Mouse (Mus musculus): ENCODE results near the gene Nit2. TPM values are rescaled to one million over a fixed set of nuclear protein-coding genes. Genes with fewer than 3 reads are reported as not detected.
"Not testable (repeated sequence)": the region's sequence is repeated elsewhere in the genome, so short reads cannot be mapped to it uniquely, and the experiment has no call there.

Gene Nit2
- polyA plus RNA-seq, 1 experiment from 2014 or later: 41.7 TPM

- peaks cover 33% of the 10 kb centered on the region for H3K36me3 ChIP-seq
- no peaks in the 10 kb centered on the region for H3K9me3 ChIP-seq
- no peaks in the 10 kb centered on the region for H3K27me3 ChIP-seq
- H3K27ac ChIP-seq (replicated peaks): no peak overlapping the region
- no peaks in the 10 kb centered on the region for H3K4me1 ChIP-seq
- H3K9ac ChIP-seq (replicated peaks): no peak overlapping the region
- no peak overlapping the region for H3K4me3 ChIP-seq
- WGBS: 89% methylated on average over 10 of the region's 10 CpGs
- ATAC-seq (ENCODE audit: low FRiP score, low read depth): no peak
- H3K4me2 ChIP-seq (replicated peaks): no peak overlapping the region
These were observed 10.5 kb upstream of the Nit2 start for GRCm38 (mm10) chr16:57177664-57178063.

- ATAC-seq (ENCODE audit: low FRiP score, low read depth): peak; percentile 60; the same call in 1 of the 2 replicates
- 76% methylated on average over 2 of the region's 2 CpGs for WGBS
- no peak overlapping the region for H3K27ac ChIP-seq (replicated peaks)
- H3K36me3 ChIP-seq: peaks cover 33% of the 10 kb centered on the region
- no peaks in the 10 kb centered on the region for H3K4me1 ChIP-seq
- H3K27me3 ChIP-seq: no peaks in the 10 kb centered on the region
- H3K4me3 ChIP-seq: no peak overlapping the region
- no peak overlapping the region for H3K4me2 ChIP-seq (replicated peaks)
- H3K9me3 ChIP-seq: no peaks in the 10 kb centered on the region
- no peak overlapping the region for H3K9ac ChIP-seq (replicated peaks)
These were observed 10.1 kb upstream of the Nit2 start for GRCm38 (mm10) chr16:57177254-57177653.

- ATAC-seq (ENCODE audit: low FRiP score, low read depth): no peak
- H3K4me1 ChIP-seq: no peaks in the 10 kb centered on the region
- WGBS: 88% methylated on average over 7 of the region's 7 CpGs
- H3K9me3 ChIP-seq: no peaks in the 10 kb centered on the region
- no peak overlapping the region for H3K27ac ChIP-seq (replicated peaks)
- H3K9ac ChIP-seq (replicated peaks): no peak overlapping the region
- H3K4me3 ChIP-seq: no peak overlapping the region
- no peak overlapping the region for H3K4me2 ChIP-seq (replicated peaks)
- no peaks in the 10 kb centered on the region for H3K27me3 ChIP-seq
- H3K36me3 ChIP-seq: peaks cover 23% of the 10 kb centered on the region
These were observed 9.1 kb upstream of the Nit2 start for GRCm38 (mm10) chr16:57176276-57176675.

- ATAC-seq (ENCODE audit: low FRiP score, low read depth): no peak
- no peak overlapping the region for H3K4me2 ChIP-seq (replicated peaks)
- H3K4me1 ChIP-seq: no peaks in the 10 kb centered on the region
- H3K9ac ChIP-seq (replicated peaks): no peak overlapping the region
- no peaks in the 10 kb centered on the region for H3K9me3 ChIP-seq
- no peak overlapping the region for H3K4me3 ChIP-seq
- 76% methylated on average over 2 of the region's 2 CpGs for WGBS
- H3K27me3 ChIP-seq: no peaks in the 10 kb centered on the region
- peaks cover 21% of the 10 kb centered on the region for H3K36me3 ChIP-seq
- no peak overlapping the region for H3K27ac ChIP-seq (replicated peaks)
These were observed 8.6 kb upstream of the Nit2 start for GRCm38 (mm10) chr16:57175751-57176150.

GRCm38 (mm10) chr16:57174480-57174879 is 7.3 kb upstream of the Nit2 start:
- H3K4me1 ChIP-seq; H3K9me3 ChIP-seq; H3K27ac ChIP-seq (replicated peaks); H3K4me2 ChIP-seq (replicated peaks); H3K27me3 ChIP-seq; H3K4me3 ChIP-seq; ATAC-seq (ENCODE audit: low FRiP score, low read depth); H3K9ac ChIP-seq (replicated peaks): not testable (repeated sequence)
- peaks cover 17% of the 10 kb centered on the region for H3K36me3 ChIP-seq

- 90% methylated on average over 6 of the region's 6 CpGs for WGBS
- H3K27me3 ChIP-seq: no peaks in the 10 kb centered on the region
- H3K4me2 ChIP-seq (replicated peaks): no peak overlapping the region
- peaks cover 13% of the 10 kb centered on the region for H3K36me3 ChIP-seq
- H3K9me3 ChIP-seq: no peaks in the 10 kb centered on the region
- no peak overlapping the region for H3K4me3 ChIP-seq
- no peak for ATAC-seq (ENCODE audit: low FRiP score, low read depth)
- no peak overlapping the region for H3K27ac ChIP-seq (replicated peaks)
- no peak overlapping the region for H3K9ac ChIP-seq (replicated peaks)
- peaks cover 7% of the 10 kb centered on the region for H3K4me1 ChIP-seq
These were observed 4.4 kb upstream of the Nit2 start for GRCm38 (mm10) chr16:57171570-57171969.

GRCm38 (mm10) chr16:57171161-57171560 is 4.0 kb upstream of the Nit2 start:
- no peak overlapping the region for H3K27ac ChIP-seq (replicated peaks)
- peaks cover 10% of the 10 kb centered on the region for H3K36me3 ChIP-seq
- no peak overlapping the region for H3K4me2 ChIP-seq (replicated peaks)
- no peaks in the 10 kb centered on the region for H3K9me3 ChIP-seq
- H3K4me3 ChIP-seq: no peak overlapping the region
- H3K4me1 ChIP-seq: peaks cover 8% of the 10 kb centered on the region
- no peaks in the 10 kb centered on the region for H3K27me3 ChIP-seq
- ATAC-seq (ENCODE audit: low FRiP score, low read depth): no peak
- no peak overlapping the region for H3K9ac ChIP-seq (replicated peaks)
- WGBS: 94% methylated on average over 8 of the region's 8 CpGs

GRCm38 (mm10) chr16:57168236-57168635 is 1.1 kb upstream of the Nit2 start:
- peaks cover 8% of the 10 kb centered on the region for H3K4me1 ChIP-seq
- H3K27ac ChIP-seq (replicated peaks): no peak overlapping the region
- 50% methylated on average over 4 of the region's 4 CpGs for WGBS
- H3K4me2 ChIP-seq (replicated peaks): no peak overlapping the region
- H3K9me3 ChIP-seq: no peaks in the 10 kb centered on the region
- H3K36me3 ChIP-seq: peaks cover 4% of the 10 kb centered on the region
- no peak overlapping the region for H3K4me3 ChIP-seq
- no peaks in the 10 kb centered on the region for H3K27me3 ChIP-seq
- H3K9ac ChIP-seq (replicated peaks): no peak overlapping the region
- no peak for ATAC-seq (ENCODE audit: low FRiP score, low read depth)

GRCm38 (mm10) chr16:57167514-57167912 is 372 bp upstream of the Nit2 start:
- H3K4me3 ChIP-seq: peak overlapping the region; percentile 65
- peaks cover 3% of the 10 kb centered on the region for H3K36me3 ChIP-seq
- ATAC-seq (ENCODE audit: low FRiP score, low read depth): peak; percentile 66
- H3K4me2 ChIP-seq (replicated peaks): peak overlapping the region; percentile 80
- peak overlapping the region; percentile 70 for H3K9ac ChIP-seq (replicated peaks)
- H3K27ac ChIP-seq (replicated peaks): peak overlapping the region; percentile 82; the same call in 1 of the 2 replicates
- 34% methylated on average over 5 of the region's 5 CpGs for WGBS
- peaks cover 8% of the 10 kb centered on the region for H3K4me1 ChIP-seq
- no peaks in the 10 kb centered on the region for H3K9me3 ChIP-seq
- no peaks in the 10 kb centered on the region for H3K27me3 ChIP-seq

- Histone ChIP-seq H3K9ac (replicated peaks) (no peak overlapping the region), H3K4me3 (peak overlapping the region; percentile 65; the same call in 1 of the 2 replicates), H3K9me3 (no peaks in the 10 kb centered on the region), H3K4me1 (peaks cover 8% of the 10 kb centered on the region), H3K36me3 (peaks cover under 1% of the 10 kb centered on the region; the same call in 1 of the 2 replicates), H3K4me2 (replicated peaks) (peak overlapping the region; percentile 80), H3K27ac (replicated peaks) (no peak overlapping the region), H3K27me3 (no peaks in the 10 kb centered on the region)
- 91% methylated on average over 6 of the region's 6 CpGs for WGBS
- no peak for ATAC-seq (ENCODE audit: low FRiP score, low read depth)
These were observed 1.1 kb downstream of the Nit2 start for GRCm38 (mm10) chr16:57166086-57166485.

- Histone ChIP-seq H3K9ac (replicated peaks) (no peak overlapping the region), H3K27ac (replicated peaks) (no peak overlapping the region), H3K27me3 (no peaks in the 10 kb centered on the region), H3K36me3 (0 out of 2 replicates have a peak, but pooled peaks cover 4% of the 10 kb centered on the region), H3K4me2 (replicated peaks) (no peak overlapping the region), H3K4me1 (peaks cover 8% of the 10 kb centered on the region), H3K4me3 (no peak overlapping the region), H3K9me3 (no peaks in the 10 kb centered on the region)
- WGBS: 97% methylated on average over 5 of the region's 5 CpGs
- no peak for ATAC-seq (ENCODE audit: low FRiP score, low read depth)
These were observed 2.0 kb downstream of the Nit2 start for GRCm38 (mm10) chr16:57165157-57165556.

- ATAC-seq (ENCODE audit: low FRiP score, low read depth): no peak
- no peak overlapping the region for H3K4me2 ChIP-seq (replicated peaks)
- no peaks in the 10 kb centered on the region for H3K9me3 ChIP-seq
- no peak overlapping the region for H3K27ac ChIP-seq (replicated peaks)
- no peaks in the 10 kb centered on the region for H3K27me3 ChIP-seq
- H3K4me3 ChIP-seq: no peak overlapping the region
- H3K9ac ChIP-seq (replicated peaks): no peak overlapping the region
- peaks cover 8% of the 10 kb centered on the region for H3K4me1 ChIP-seq
- WGBS: 93% methylated on average over 1 of the region's 1 CpGs
- H3K36me3 ChIP-seq: 0 out of 2 replicates have a peak, but pooled peaks cover 10% of the 10 kb centered on the region
These were observed 3.4 kb downstream of the Nit2 start for GRCm38 (mm10) chr16:57163694-57164093.

- Histone ChIP-seq H3K36me3 (peaks cover 16% of the 10 kb centered on the region; the same call in 1 of the 2 replicates), H3K9me3 (no peaks in the 10 kb centered on the region), H3K4me2 (replicated peaks) (no peak overlapping the region), H3K27ac (replicated peaks) (no peak overlapping the region), H3K4me3 (no peak overlapping the region), H3K9ac (replicated peaks) (no peak overlapping the region), H3K27me3 (no peaks in the 10 kb centered on the region), H3K4me1 (0 out of 2 replicates have a peak, but pooled peaks cover 5% of the 10 kb centered on the region)
- ATAC-seq (ENCODE audit: low FRiP score, low read depth): no peak
- 89% methylated on average over 5 of the region's 5 CpGs for WGBS
These were observed 4.3 kb downstream of the Nit2 start for GRCm38 (mm10) chr16:57162841-57163240.
